Mouse (Mus musculus) forebrain, embryonic 15.5 days (tissue): ENCODE results near the gene Mpv17l2. TPM values are rescaled to one million over a fixed set of nuclear protein-coding genes. Genes with fewer than 3 reads are reported as not detected.

Experiments used
- microRNA-seq: library from miRNA; unstranded; fragments of <30 nt; microRNA quantifications from one replicate; pipeline ENCODE4, GENCODE M21; 2016
- polyA plus RNA-seq: library from polyadenylated mRNA; unstranded; fragments of >200 nt; fragmentation: Nextera tagmentation; extraction: Ambion mirVana; gene quantifications from 2 replicates; pipeline ENCODE4 v1.2.1, GENCODE M21; 2015

Mpv17l2 gene
- polyA plus RNA-seq, 1 experiment from 2014 or later = 51.5 TPM

Small RNA genes lying within 50 kb of the gene (microRNA-seq; reads per million reads assigned to microRNA genes)
- 0.66 reads per million for gene Mir7240

Other genes with a start within 250 kb of the Mpv17l2 start
- 433 and 440 TPM in 2 replicates for gene Fkbp8, start 233.2 kb downstream of the Mpv17l2 start, polyA plus RNA-seq
- gene Kxd1, start 233.0 kb downstream of the Mpv17l2 start, polyA plus RNA-seq = 49.8 and 50.2 TPM in 2 replicates
- gene Ell, start 221.5 kb downstream of the Mpv17l2 start, polyA plus RNA-seq = 17.4 and 19.2 TPM in 2 replicates
- 116 TPM in 2 replicates for gene Isyna1, start 166.6 kb downstream of the Mpv17l2 start, polyA plus RNA-seq
- 114 TPM in 2 replicates for gene Ssbp4, start 152.1 kb downstream of the Mpv17l2 start, polyA plus RNA-seq
- gene Lrrc25, start 144.8 kb downstream of the Mpv17l2 start, polyA plus RNA-seq = 0.74 and 1.3 TPM in 2 replicates
- gene Gdf15, start 128.5 kb downstream of the Mpv17l2 start, polyA plus RNA-seq = not detected in 2 replicates
- 63.6 and 70.2 TPM in 2 replicates for gene Pgpep1, start 100.6 kb downstream of the Mpv17l2 start, polyA plus RNA-seq
- gene Lsm4, start 87.7 kb downstream of the Mpv17l2 start, polyA plus RNA-seq = 211 and 228 TPM in 2 replicates
- gene Jund, start 62.0 kb downstream of the Mpv17l2 start, polyA plus RNA-seq = 89.0 and 96.0 TPM in 2 replicates
- gene Iqcn, start 57.5 kb downstream of the Mpv17l2 start, polyA plus RNA-seq = 0.13 and 0.14 TPM in 2 replicates
- not detected in 2 replicates for gene Gm3336, start 42.4 kb downstream of the Mpv17l2 start, polyA plus RNA-seq
- gene Pde4c, start 37.2 kb downstream of the Mpv17l2 start, polyA plus RNA-seq = 0.13 and 0.22 TPM in 2 replicates
- gene Rab3a, start 6.3 kb downstream of the Mpv17l2 start, polyA plus RNA-seq = 319 and 328 TPM in 2 replicates
- 126 and 127 TPM in 2 replicates for gene Pik3r2, start 15.8 kb upstream of the Mpv17l2 start, polyA plus RNA-seq
- 24.6 and 25.0 TPM in 2 replicates for gene Mast3, start 44.1 kb upstream of the Mpv17l2 start, polyA plus RNA-seq
- 0.08 and 0.18 TPM in 2 replicates for gene Il12rb1, start 47.5 kb upstream of the Mpv17l2 start, polyA plus RNA-seq
- gene Arrdc2, start 78.8 kb upstream of the Mpv17l2 start, polyA plus RNA-seq = 9.0 and 9.6 TPM in 2 replicates
- 12.4 and 14.3 TPM in 2 replicates for gene Kcnn1, start 102.3 kb upstream of the Mpv17l2 start, polyA plus RNA-seq
- gene Ccdc124, start 113.0 kb upstream of the Mpv17l2 start, polyA plus RNA-seq = 160 and 166 TPM in 2 replicates
- gene Slc5a5, start 131.8 kb upstream of the Mpv17l2 start, polyA plus RNA-seq = 1.4 and 1.6 TPM in 2 replicates
- 2,771 and 2,787 TPM in 2 replicates for gene Rpl18a, start 136.5 kb upstream of the Mpv17l2 start, polyA plus RNA-seq
- gene Map1s, start 145.0 kb upstream of the Mpv17l2 start, polyA plus RNA-seq = 60.1 and 62.0 TPM in 2 replicates